Mouse (Mus musculus) C2C12 (cell line): ENCODE results near the gene Zmynd19. TPM values are rescaled to one million over a fixed set of nuclear protein-coding genes. Genes with fewer than 3 reads are reported as not detected.

Experiments
- H3K27me3 ChIP-seq: one replicate; pipeline ENCODE4 v1.6.1; 2011; ENCODE audit not compliant: control insufficient read depth, insufficient read depth, insufficient read length
- H3K36me3 ChIP-seq: one replicate; pipeline ENCODE4 v1.6.1; 2011; ENCODE audit not compliant: control insufficient read depth, insufficient read depth
- H3K4me3 ChIP-seq: one replicate; pipeline ENCODE4 v1.5.1; 2011; ENCODE audit warnings: mild to moderate bottlenecking, control low read depth; ENCODE audit not compliant: poor library complexity, insufficient read depth, severe bottlenecking
- H3K79me2 ChIP-seq: one replicate; pipeline ENCODE4 v1.6.1; 2011; ENCODE audit not compliant: control insufficient read depth, insufficient read depth
- H3K79me3 ChIP-seq: one replicate; pipeline ENCODE4 v1.6.1; 2011; ENCODE audit warnings: low read depth, control low read depth
- H3ac ChIP-seq: one replicate; pipeline ENCODE3; 2011; ENCODE audit warnings: low read depth; ENCODE audit not compliant: control insufficient read depth, insufficient read length
- CEBPB ChIP-seq: IDR thresholded peaks from one replicate; pipeline ENCODE4 v1.6.1; 2011; ENCODE audit warnings: low read depth, mild to moderate bottlenecking, control low read depth, moderate library complexity
- CTCF ChIP-seq: IDR thresholded peaks from one replicate; pipeline ENCODE4 v1.5.1; 2011; ENCODE audit not compliant: control insufficient read depth, insufficient read depth, insufficient read length
- FOSL1 ChIP-seq: IDR thresholded peaks from one replicate; pipeline ENCODE4 v1.8.0; 2011; ENCODE audit warnings: mild to moderate bottlenecking, low read length; ENCODE audit not compliant: poor library complexity, insufficient read depth, severe bottlenecking
- MAX ChIP-seq: IDR thresholded peaks from one replicate; pipeline ENCODE4 v1.6.1; 2011; ENCODE audit warnings: mild to moderate bottlenecking, control low read depth
- MYOD1 ChIP-seq: IDR thresholded peaks from one replicate; pipeline ENCODE4 v1.6.1; 2011; ENCODE audit warnings: low read depth; ENCODE audit not compliant: control insufficient read depth, insufficient read length
- MYOG ChIP-seq: IDR thresholded peaks from one replicate; pipeline ENCODE4 v1.6.1; 2011; ENCODE audit not compliant: control insufficient read depth, insufficient read length; ENCODE audit errors: extremely low read depth
- USF1 ChIP-seq: IDR thresholded peaks from one replicate; pipeline ENCODE4 v1.6.1; 2011; ENCODE audit warnings: low read depth, mild to moderate bottlenecking, control low read depth, moderate library complexity
- long read RNA-seq, 2 experiments: library from polyadenylated mRNA; unstranded; transcript quantifications; one replicate each; pipeline ENCODE4 v2.0.0; 2019 to 2020
- polyA plus RNA-seq: library from polyadenylated mRNA; unstranded; fragments of >200 nt; fragmentation: generic; extraction: Trizol; gene quantifications from one replicate; pipeline ENCODE4 v1.2.1, GENCODE M21; 2012; ENCODE audit warnings: missing spikeins

Gene Zmynd19
- polyA plus RNA-seq, result 35.8 TPM
- long read RNA-seq, experiment 1, partial matches to known transcripts, result 0 of 1 reads
- long read RNA-seq, experiment 1, other reads (novel, unspliced or antisense), result 1 of 1 reads
- long read RNA-seq, experiment 2, partial matches to known transcripts, result 0 of 3 reads
- long read RNA-seq, experiment 2, other reads (novel, unspliced or antisense), result 2 of 3 reads

DNA sequence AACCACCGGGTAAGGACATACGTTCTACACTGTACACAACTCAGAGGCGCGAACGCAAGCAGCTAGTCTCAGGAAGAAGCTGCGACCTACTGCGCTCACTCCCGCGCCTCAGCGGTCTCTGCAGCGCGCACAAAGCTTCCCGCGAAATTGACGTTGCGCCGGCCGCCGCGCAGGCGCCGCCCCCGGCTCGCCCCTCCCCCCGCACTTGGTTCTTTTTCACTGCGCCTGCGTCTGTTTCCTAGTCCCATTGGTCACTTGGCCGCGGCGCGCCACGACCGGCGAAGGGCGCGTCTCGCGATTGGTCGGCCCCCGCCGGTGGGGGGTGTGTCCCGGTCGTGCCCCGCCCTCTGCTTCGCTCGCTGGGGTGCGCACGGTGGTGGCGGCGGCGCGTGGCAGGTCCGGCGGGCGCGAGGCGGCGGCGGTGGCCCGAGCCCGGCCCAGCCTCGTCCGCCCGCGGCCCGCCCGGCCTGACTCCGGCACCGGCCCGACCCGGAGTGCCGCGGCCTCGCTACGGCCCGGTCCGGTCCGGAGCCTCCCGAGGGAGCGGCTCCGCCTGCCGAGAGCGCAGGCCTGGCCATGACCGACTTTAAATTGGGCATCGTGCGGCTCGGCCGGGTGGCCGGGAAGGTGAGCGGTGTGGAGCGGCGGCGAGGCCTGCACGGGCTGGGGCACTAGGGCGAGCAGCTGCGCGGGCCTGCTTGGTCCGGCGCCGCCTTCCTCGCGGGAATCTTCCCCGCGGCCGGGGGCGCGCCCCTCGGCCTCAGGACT lies at the start of gene Zmynd19:
TSS of gene Zmynd19 (plus strand) at position 372 of the 768 bp plus-strand sequence.
- Histone ChIP-seq H3K4me3 (peak within 1 kb of the TSS; percentile 82), H3ac (peak within 1 kb of the TSS; percentile 96), H3K79me3 (peaks cover 12% of the 10 kb centered on the region), H3K36me3 (peaks cover 32% of the 10 kb centered on the region), H3K27me3 (peaks cover 7% of the 10 kb centered on the region), H3K79me2 (peaks cover 28% of the 10 kb centered on the region)
- TF ChIP-seq MYOD1, result no peak
- peak; percentile 0 for TF ChIP-seq MAX

DNA sequence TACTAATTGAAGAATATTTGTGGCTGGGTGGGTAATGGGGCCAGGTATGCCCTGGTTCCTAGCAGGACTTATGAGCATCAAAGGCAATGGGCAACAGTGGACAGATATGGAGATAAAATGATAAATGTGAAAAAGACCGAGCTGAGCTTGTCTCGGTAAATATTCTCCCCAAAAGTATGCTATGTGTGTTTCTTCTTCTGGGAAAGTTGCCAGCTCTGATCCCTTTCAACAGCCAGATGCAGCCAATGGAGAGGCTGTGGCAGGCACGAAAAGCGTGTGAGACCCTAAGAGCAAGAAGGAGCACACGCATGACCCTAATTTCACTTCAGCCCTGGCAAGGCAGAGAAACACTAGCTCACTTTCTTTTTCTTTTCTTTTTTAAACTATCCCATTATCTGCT lies 48.5 kb upstream of the Zmynd19 start:
- no peak for TF ChIP-seq MYOG
- no peak for TF ChIP-seq MAX
- TF ChIP-seq USF1, result no peak
- no peak for TF ChIP-seq CTCF
- TF ChIP-seq FOSL1, result no peak
- no peak for TF ChIP-seq CEBPB
- no peak for TF ChIP-seq MYOD1
- Histone ChIP-seq H3K4me3 (no peak overlapping the region), H3K79me2 (peaks cover 100% of the 10 kb centered on the region), H3ac (no peak overlapping the region), H3K27me3 (no peaks in the 10 kb centered on the region), H3K79me3 (peaks cover 96% of the 10 kb centered on the region), H3K36me3 (peaks cover 9% of the 10 kb centered on the region)

GRCm38 (mm10) chr2:24902999-24903398 lies 46.6 kb upstream of the Zmynd19 start:
- Histone ChIP-seq H3K27me3 (no peaks in the 10 kb centered on the region), H3ac (no peak overlapping the region), H3K4me3 (no peak overlapping the region), H3K79me3 (peaks cover 95% of the 10 kb centered on the region), H3K36me3 (peaks cover 9% of the 10 kb centered on the region), H3K79me2 (peaks cover 100% of the 10 kb centered on the region)
- TF ChIP-seq FOSL1 (no peak), MAX (no peak), CTCF (no peak), MYOG (no peak), MYOD1 (no peak), USF1 (no peak), CEBPB (no peak)

DNA sequence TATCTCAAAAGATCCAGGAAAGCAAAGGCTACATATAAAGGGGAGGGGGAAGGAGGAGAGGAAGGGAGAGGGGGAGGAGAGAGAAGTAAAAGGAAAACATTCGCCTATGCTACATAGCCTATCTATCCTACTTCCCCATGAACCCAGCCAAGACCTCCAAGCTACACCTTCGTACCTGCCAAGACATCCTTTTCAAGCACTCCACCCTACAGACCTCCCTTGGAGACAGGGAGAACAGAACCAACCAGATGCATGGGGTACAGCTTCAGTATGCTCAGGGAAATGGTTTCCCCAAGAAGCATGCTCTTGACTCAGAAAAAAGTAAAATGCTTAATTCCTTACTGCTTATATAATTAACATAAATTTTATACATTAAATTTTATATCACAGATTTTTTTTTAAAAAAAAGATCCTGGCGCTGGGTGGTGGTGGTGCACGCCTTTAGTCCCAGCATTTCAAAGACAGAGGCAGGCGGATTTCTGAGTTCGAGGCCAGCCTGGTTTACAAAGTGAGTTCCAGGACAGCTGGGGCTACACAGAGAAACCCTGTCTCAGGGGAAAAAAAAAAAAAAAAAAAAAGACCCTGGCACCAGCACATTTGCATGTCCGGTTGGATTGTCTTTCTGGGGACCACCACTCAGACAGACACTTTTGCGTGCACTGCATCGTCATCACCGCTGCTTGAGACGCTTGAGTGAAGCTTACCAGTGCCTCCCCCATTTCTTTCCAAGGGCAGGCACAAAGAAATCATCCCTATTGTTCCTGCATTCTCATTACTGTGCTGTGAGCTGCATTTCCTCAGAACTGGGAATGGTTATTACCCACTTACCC lies 44.6 kb upstream of the Zmynd19 start:
- no peaks in the 10 kb centered on the region for H3K27me3 ChIP-seq
- H3K79me3 ChIP-seq, result peaks cover 95% of the 10 kb centered on the region
- H3K4me3 ChIP-seq, result no peak overlapping the region
- TF ChIP-seq MYOD1 (no peak), CTCF (no peak), FOSL1 (no peak), MYOG (no peak), USF1 (no peak), CEBPB (no peak), MAX (no peak)
- no peak overlapping the region for H3ac ChIP-seq
- peaks cover 100% of the 10 kb centered on the region for H3K79me2 ChIP-seq
- H3K36me3 ChIP-seq, result peaks cover 5% of the 10 kb centered on the region

DNA sequence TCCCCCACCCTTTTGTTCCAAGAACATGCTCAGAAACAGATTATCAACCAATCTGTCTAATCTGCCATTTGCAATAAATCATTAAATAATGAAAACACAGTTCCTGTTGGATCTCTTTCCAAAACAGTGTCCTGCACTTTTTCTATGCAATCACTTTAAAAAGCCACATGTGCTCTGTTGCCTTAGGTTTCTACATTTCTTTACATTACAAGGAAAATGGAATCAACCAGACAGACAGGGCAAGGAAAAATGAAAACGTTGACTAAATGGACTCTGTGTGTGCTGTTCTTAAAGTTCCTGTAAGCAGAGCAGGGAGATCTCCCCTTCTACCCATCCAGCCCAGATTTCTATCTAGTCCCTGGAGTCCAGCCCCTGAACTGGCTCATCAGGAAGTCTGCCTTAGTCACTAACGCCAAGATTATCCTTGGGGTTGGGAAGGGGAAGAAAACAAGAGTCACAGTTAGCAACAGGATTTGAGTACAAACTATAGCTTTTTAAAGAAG lies 43.9 kb upstream of the Zmynd19 start:
- H3K27me3 ChIP-seq, result no peaks in the 10 kb centered on the region
- H3ac ChIP-seq, result no peak overlapping the region
- H3K4me3 ChIP-seq, result no peak overlapping the region
- peaks cover 100% of the 10 kb centered on the region for H3K79me2 ChIP-seq
- H3K79me3 ChIP-seq, result peaks cover 94% of the 10 kb centered on the region
- peaks cover 7% of the 10 kb centered on the region for H3K36me3 ChIP-seq
- no peak for TF ChIP-seq MYOG

DNA sequence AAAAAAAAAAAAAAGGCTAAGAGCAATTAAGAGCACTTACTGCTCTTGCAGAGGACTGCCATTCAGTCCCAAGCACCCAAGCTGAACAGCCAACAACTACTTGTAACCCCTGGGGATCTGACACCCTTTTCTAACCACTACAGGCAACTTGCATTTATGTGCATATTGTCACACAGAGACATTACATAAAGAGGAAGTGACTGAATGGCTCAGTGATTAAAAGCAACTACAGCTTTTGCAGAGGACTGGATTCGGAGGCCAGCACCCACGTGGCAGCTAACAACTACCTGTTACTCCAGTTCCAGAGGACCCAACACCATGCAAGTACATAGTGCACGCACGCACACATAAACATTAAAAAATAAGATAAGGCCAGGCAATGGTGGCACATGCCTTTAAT lies 39.1 kb upstream of the Zmynd19 start:
- H3K79me2 ChIP-seq, result peaks cover 100% of the 10 kb centered on the region
- peaks cover 91% of the 10 kb centered on the region for H3K79me3 ChIP-seq
- H3K27me3 ChIP-seq, result no peaks in the 10 kb centered on the region
- peaks cover 21% of the 10 kb centered on the region for H3K36me3 ChIP-seq
- TF ChIP-seq CEBPB (no peak), USF1 (no peak), FOSL1 (no peak), MYOG (no peak), MYOD1 (no peak), MAX (no peak), CTCF (no peak)
- no peak overlapping the region for H3ac ChIP-seq
- H3K4me3 ChIP-seq, result no peak overlapping the region
